Mouse (Mus musculus): ENCODE measurements around the gene Kdm5a. TPM values are rescaled to one million over a fixed set of nuclear protein-coding genes. Genes with fewer than 3 reads are reported as not detected.
A peak's percentile ranks its signal among the peaks of the same experiment; 100 is the strongest.

Gene Kdm5a
- 57.4 and 63.1 TPM in 2 replicates for polyA plus RNA-seq (2014; fragmentation: Nextera tagmentation; extraction: Ambion mirVana)

DNA sequence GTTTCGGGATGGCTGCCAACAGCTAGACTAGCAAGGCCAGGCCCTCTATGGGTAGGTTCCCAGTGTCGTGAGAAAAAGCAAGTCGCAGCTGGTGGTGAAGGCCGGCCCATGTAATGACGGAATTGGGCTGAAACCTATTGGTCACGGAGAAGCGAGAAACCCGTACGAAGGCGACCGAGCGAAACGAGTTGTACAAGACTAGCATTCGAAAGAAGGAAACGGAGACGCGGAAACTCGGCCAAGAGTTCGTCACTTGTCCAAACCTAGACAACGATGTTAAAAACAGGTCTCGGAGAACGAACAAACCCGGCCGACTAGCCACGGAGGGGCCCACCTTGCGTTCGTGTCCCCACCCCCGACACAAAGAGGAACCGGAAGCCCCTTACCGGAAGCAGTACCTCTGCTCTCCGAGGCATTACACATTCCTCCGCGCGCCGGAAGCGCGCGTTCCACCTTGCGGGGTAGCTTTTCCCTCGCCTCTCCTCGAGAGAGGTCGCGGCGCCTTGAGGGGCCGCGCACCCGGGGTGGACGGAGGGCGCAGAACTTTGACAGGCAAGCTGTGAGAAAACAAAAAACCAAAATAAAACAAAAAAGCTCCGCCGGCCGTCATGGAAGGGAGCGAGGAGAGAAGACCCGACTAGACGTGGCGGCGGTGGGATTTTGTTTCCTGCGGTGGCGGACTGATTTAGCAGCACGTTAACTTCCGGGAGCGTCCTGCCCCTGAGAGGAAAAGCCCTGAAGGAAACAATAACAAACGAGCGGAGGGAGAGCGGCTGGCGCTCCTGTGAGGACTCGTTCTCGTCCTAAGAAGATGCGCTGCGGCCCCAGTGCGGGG, at the start of gene Kdm5a, which contains the start of gene Ccdc77:
Gene Kdm5a, plus strand, starts transcription at position 437 of the 835 bp plus-strand sequence.
Gene Ccdc77, minus strand, starts transcription at position 687 of the 835 bp plus-strand sequence.
- no peaks in the 10 kb centered on the region for H3K9me3 ChIP-seq (ENCODE audit: control insufficient read depth, low read length)
- H3K27ac ChIP-seq (ENCODE audit: low read depth, low read length): peak within 1 kb of the TSS; percentile 82
- 0 out of 2 replicates have a peak, but pooled peaks cover 4% of the 10 kb centered on the region for H3K4me1 ChIP-seq (replicated peaks; ENCODE audit: control insufficient read depth, insufficient read depth, low read length)
- under 1% methylated on average over 71 of the region's 71 CpGs for WGBS
- peaks cover 9% of the 10 kb centered on the region; the same call in 1 of the 2 replicates for H3K36me3 ChIP-seq (ENCODE audit: control insufficient read depth, insufficient read depth, low read length)
- DNase-seq (ENCODE audit: low spot score) (peak; percentile 93), ATAC-seq (ENCODE audit: low FRiP score) (peak; percentile 97)
- peak within 1 kb of the TSS; percentile 99 for H3K4me3 ChIP-seq (ENCODE audit: low read depth, low read length)
- H3K4me2 ChIP-seq (replicated peaks; ENCODE audit: low read depth, low read length): peak within 1 kb of the TSS; percentile 81
- peak within 1 kb of the TSS; percentile 74 for H3K9ac ChIP-seq (ENCODE audit: low read depth, low read length)
- H3K27me3 ChIP-seq (ENCODE audit: control insufficient read depth, insufficient read depth, low read length): no peaks in the 10 kb centered on the region

DNA sequence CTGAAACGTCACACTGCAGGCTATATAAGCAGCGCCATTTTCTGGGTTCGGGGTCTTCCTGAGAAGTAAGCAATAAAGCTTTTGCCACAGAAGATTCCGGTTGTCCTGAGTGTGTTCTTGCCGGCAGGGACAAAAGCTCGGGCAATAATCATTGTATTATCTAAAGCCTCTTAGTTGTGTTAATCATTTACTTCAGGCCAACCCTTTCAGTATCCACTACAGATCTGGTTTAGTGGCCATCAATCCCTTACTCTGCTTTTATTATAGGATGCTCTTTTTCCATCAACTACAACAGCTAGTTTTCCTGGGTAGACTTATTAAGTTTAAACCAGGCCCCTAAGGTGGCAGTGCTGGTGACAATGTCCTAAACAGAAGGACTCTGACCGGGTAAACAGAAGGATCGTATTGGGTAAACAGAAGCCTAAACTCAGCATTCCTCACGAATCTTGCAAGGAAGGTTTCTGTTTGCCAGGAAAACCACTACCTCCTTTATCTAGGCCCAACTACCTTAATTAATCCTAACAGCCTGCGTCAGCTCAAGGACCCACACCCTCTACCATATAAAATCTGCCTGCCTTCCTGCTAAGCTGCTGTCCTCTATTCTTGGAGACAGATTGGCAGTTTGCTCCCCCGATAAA, 45.5 kb upstream of the Kdm5a start:
- no peaks in the 10 kb centered on the region for H3K9me3 ChIP-seq (ENCODE audit: control insufficient read depth, low read length)
- no peak overlapping the region for H3K9ac ChIP-seq (ENCODE audit: low read depth, low read length)
- WGBS: 75% methylated on average over 11 of the region's 11 CpGs
- H3K27ac ChIP-seq (ENCODE audit: low read depth, low read length): no peak overlapping the region
- DNase-seq (ENCODE audit: low spot score) (no peak), ATAC-seq (ENCODE audit: low FRiP score) (no peak)
- H3K4me1 ChIP-seq (replicated peaks; ENCODE audit: control insufficient read depth, insufficient read depth, low read length): no peaks in the 10 kb centered on the region
- no peak overlapping the region for H3K4me3 ChIP-seq (ENCODE audit: low read depth, low read length)
- H3K36me3 ChIP-seq (ENCODE audit: control insufficient read depth, insufficient read depth, low read length): no peaks in the 10 kb centered on the region
- H3K27me3 ChIP-seq (ENCODE audit: control insufficient read depth, insufficient read depth, low read length): no peaks in the 10 kb centered on the region
- H3K4me2 ChIP-seq (replicated peaks; ENCODE audit: low read depth, low read length): no peak overlapping the region

DNA sequence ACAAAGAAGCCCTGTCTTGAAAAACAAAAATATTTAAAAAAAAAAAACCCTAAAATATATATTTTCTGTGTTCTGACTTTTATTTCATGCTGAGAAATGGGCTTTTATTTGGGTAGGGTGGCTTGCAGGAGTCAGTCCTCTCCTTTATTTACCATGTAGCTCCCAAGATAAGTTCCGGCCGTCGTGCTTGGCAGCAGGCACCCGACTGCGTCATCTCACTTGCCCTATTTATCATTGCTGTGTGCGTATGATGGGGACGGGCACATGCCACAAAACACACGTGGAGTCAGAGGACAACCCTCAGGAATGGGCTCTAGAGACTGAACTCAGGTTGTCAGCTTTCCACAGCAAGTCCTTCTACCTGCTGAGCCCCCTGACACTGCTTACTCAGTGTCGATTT, 44.8 kb upstream of the Kdm5a start:
- H3K9ac ChIP-seq (ENCODE audit: low read depth, low read length): no peak overlapping the region
- no peaks in the 10 kb centered on the region for H3K9me3 ChIP-seq (ENCODE audit: control insufficient read depth, low read length)
- H3K4me2 ChIP-seq (replicated peaks; ENCODE audit: low read depth, low read length): no peak overlapping the region
- H3K4me3 ChIP-seq (ENCODE audit: low read depth, low read length): no peak overlapping the region
- H3K27ac ChIP-seq (ENCODE audit: low read depth, low read length): no peak overlapping the region
- H3K4me1 ChIP-seq (replicated peaks; ENCODE audit: control insufficient read depth, insufficient read depth, low read length): no peaks in the 10 kb centered on the region
- WGBS: 92% methylated on average over 9 of the region's 9 CpGs
- no peaks in the 10 kb centered on the region for H3K36me3 ChIP-seq (ENCODE audit: control insufficient read depth, insufficient read depth, low read length)
- ATAC-seq (ENCODE audit: low FRiP score) (no peak), DNase-seq (ENCODE audit: low spot score) (no peak)
- no peaks in the 10 kb centered on the region for H3K27me3 ChIP-seq (ENCODE audit: control insufficient read depth, insufficient read depth, low read length)

DNA sequence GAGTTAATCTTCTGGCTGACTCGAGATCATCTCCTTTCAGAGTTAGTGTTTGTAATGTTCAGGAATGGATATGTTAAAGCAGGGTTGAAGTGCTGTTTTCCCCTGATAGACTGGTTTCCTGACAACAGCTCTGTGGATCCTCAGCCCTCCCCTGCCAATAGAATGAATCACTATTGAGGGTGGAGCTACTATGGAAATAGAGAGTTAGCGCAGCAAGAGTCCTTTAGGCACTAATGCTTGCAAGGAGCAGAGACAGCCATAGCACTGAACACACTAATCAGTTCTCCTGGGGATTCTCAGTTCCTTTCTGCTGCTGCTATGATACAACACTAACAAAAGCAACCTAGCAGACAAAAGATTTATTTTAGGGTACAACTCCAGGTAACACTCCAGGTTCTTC, 43.6 kb upstream of the Kdm5a start:
- no peaks in the 10 kb centered on the region for H3K4me1 ChIP-seq (replicated peaks; ENCODE audit: control insufficient read depth, insufficient read depth, low read length)
- H3K4me3 ChIP-seq (ENCODE audit: low read depth, low read length): no peak overlapping the region
- no peak overlapping the region for H3K27ac ChIP-seq (ENCODE audit: low read depth, low read length)
- no peak for ATAC-seq (ENCODE audit: low FRiP score)
- no peak overlapping the region for H3K4me2 ChIP-seq (replicated peaks; ENCODE audit: low read depth, low read length)
- no peaks in the 10 kb centered on the region for H3K36me3 ChIP-seq (ENCODE audit: control insufficient read depth, insufficient read depth, low read length)
- WGBS: 69% methylated on average over 2 of the region's 2 CpGs
- no peak for DNase-seq (ENCODE audit: low spot score)
- no peaks in the 10 kb centered on the region for H3K9me3 ChIP-seq (ENCODE audit: control insufficient read depth, low read length)
- no peaks in the 10 kb centered on the region for H3K27me3 ChIP-seq (ENCODE audit: control insufficient read depth, insufficient read depth, low read length)
- H3K9ac ChIP-seq (ENCODE audit: low read depth, low read length): no peak overlapping the region

DNA sequence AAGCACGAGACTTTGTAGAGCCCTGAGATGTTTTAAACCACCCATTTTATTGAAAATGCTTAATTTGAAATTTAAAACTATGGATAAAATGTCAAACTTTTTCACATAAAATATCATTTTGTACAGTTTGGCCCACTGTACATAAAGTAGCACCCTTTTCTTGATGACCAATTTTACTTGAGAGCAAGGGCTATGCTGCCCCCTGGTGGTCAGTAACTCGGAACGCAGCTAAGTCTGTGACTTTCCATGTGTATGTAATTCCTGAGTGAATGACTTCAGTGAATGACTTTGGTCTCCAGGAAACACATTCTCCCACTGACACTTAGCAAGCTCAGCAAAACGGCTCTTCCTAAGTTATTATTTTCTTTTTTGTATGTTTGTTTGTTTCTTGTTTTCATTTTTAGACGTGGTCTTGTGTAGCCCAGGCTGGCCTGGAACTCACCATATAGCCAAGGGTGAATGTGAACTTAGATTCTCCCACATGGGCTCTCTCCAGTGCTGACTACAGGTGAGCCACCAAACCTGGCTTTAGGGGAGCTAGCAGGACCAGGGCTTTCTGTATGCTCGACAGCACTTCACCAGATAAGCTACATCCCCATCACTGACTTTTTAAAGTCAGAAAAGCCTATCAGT, 39.5 kb upstream of the Kdm5a start:
- Histone ChIP-seq H3K27me3 (ENCODE audit: control insufficient read depth, insufficient read depth, low read length) (no peaks in the 10 kb centered on the region), H3K4me3 (ENCODE audit: low read depth, low read length) (no peak overlapping the region), H3K4me2 (replicated peaks; ENCODE audit: low read depth, low read length) (no peak overlapping the region), H3K36me3 (ENCODE audit: control insufficient read depth, insufficient read depth, low read length) (no peaks in the 10 kb centered on the region), H3K27ac (ENCODE audit: low read depth, low read length) (no peak overlapping the region), H3K9ac (ENCODE audit: low read depth, low read length) (no peak overlapping the region), H3K9me3 (ENCODE audit: control insufficient read depth, low read length) (no peaks in the 10 kb centered on the region), H3K4me1 (replicated peaks; ENCODE audit: control insufficient read depth, insufficient read depth, low read length) (no peaks in the 10 kb centered on the region)
- ATAC-seq (ENCODE audit: low FRiP score): no peak
- DNase-seq (ENCODE audit: low spot score): peak; percentile 84
- 32% methylated on average over 6 of the region's 6 CpGs for WGBS

DNA sequence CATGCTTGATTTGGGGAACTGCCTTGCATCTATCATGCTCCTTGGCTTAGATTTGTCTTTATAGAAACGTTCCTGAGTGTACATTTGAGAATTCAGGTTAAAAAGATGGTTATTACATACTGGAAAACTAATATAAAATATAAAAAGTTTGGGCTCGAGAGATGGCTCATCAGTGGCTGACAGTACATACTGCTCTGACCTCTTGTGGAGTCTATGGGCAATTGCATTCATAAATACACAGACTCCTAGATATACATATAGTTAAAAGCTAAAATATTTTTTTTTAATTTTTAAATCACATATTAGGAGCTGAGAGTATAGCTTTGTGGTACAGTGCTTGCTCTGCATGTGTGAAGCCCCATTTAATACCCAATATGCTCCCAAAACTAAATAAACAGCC, 31.6 kb upstream of the Kdm5a start:
- H3K36me3 ChIP-seq (ENCODE audit: control insufficient read depth, insufficient read depth, low read length): peaks cover 3% of the 10 kb centered on the region; the same call in 1 of the 2 replicates
- 83% methylated on average over 2 of the region's 2 CpGs for WGBS
- no peak for ATAC-seq (ENCODE audit: low FRiP score)

DNA sequence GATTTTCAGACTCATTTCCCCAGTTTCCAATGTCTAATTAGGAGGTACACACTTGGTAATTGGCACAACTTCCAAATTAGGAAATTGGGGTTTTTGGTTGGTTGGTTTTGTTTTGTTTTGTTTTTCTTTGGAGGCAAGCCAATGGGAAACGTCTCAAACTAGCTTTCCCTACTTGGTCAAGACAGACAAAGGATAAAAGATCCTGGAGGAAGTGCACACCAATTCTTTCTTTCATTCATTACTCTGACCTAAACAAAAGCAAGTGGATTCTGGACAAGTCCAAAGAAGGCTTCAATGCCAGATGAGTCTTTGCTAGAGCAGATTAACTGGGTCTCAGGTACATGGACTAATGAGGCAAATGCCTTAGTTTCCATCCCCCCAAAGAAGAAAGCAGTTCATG, 19.9 kb upstream of the Kdm5a start:
- Histone ChIP-seq H3K4me2 (replicated peaks; ENCODE audit: low read depth, low read length) (no peak overlapping the region), H3K4me3 (ENCODE audit: low read depth, low read length) (no peak overlapping the region), H3K9me3 (ENCODE audit: control insufficient read depth, low read length) (no peaks in the 10 kb centered on the region), H3K4me1 (replicated peaks; ENCODE audit: control insufficient read depth, insufficient read depth, low read length) (no peaks in the 10 kb centered on the region), H3K27ac (ENCODE audit: low read depth, low read length) (no peak overlapping the region), H3K27me3 (ENCODE audit: control insufficient read depth, insufficient read depth, low read length) (no peaks in the 10 kb centered on the region), H3K9ac (ENCODE audit: low read depth, low read length) (no peak overlapping the region), H3K36me3 (ENCODE audit: control insufficient read depth, insufficient read depth, low read length) (peaks cover 2% of the 10 kb centered on the region; the same call in 1 of the 2 replicates)
- DNase-seq (ENCODE audit: low spot score) (no peak), ATAC-seq (ENCODE audit: low FRiP score) (no peak)
- 85% methylated on average over 1 of the region's 1 CpGs for WGBS

More for the DNA sequence above, 31.6 kb upstream of the Kdm5a start:
- Histone ChIP-seq H3K27ac (ENCODE audit: low read depth, low read length) (no peak overlapping the region), H3K9ac (ENCODE audit: low read depth, low read length) (no peak overlapping the region), H3K4me2 (replicated peaks; ENCODE audit: low read depth, low read length) (no peak overlapping the region), H3K4me3 (ENCODE audit: low read depth, low read length) (no peak overlapping the region), H3K4me1 (replicated peaks; ENCODE audit: control insufficient read depth, insufficient read depth, low read length) (no peaks in the 10 kb centered on the region), H3K27me3 (ENCODE audit: control insufficient read depth, insufficient read depth, low read length) (no peaks in the 10 kb centered on the region), H3K9me3 (ENCODE audit: control insufficient read depth, low read length) (no peaks in the 10 kb centered on the region)
- no peak for DNase-seq (ENCODE audit: low spot score)

DNA sequence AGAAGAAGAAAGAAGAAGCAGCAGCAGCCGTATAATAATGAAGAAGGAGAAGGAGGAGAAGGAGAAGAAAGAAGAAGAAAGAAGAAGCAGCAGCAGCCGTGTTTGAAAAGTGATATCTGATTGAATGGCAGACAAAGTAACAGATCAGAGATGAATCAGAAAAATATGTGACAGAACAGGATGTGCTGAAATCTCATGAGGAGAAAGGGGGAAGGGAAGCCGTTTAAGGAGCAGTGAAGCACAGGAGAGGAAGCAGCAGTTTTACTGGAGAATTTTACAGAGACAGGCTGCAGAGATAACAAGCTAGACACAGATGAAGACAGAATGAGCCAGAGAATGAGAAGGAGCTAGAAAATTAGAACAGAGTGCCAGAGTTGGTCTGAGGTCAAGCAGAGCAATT, 14.9 kb upstream of the Kdm5a start:
- Histone ChIP-seq H3K36me3 (ENCODE audit: control insufficient read depth, insufficient read depth, low read length) (no peaks in the 10 kb centered on the region; the same call in 1 of the 2 replicates), H3K4me3 (ENCODE audit: low read depth, low read length) (no peak overlapping the region), H3K9ac (ENCODE audit: low read depth, low read length) (no peak overlapping the region), H3K9me3 (ENCODE audit: control insufficient read depth, low read length) (no peaks in the 10 kb centered on the region), H3K4me2 (replicated peaks; ENCODE audit: low read depth, low read length) (no peak overlapping the region), H3K27me3 (ENCODE audit: control insufficient read depth, insufficient read depth, low read length) (no peaks in the 10 kb centered on the region), H3K4me1 (replicated peaks; ENCODE audit: control insufficient read depth, insufficient read depth, low read length) (no peaks in the 10 kb centered on the region), H3K27ac (ENCODE audit: low read depth, low read length) (no peak overlapping the region)
- DNase-seq (ENCODE audit: low spot score) (no peak), ATAC-seq (ENCODE audit: low FRiP score) (no peak)
- 86% methylated on average over 3 of the region's 3 CpGs for WGBS

Data from hindbrain, embryonic 11.5 days (tissue).